In genomic region chr5:100003895-100004294, GRCm38 (mm10) we compare ENCODE assay signal across 27 mouse cellular contexts. TPM values are rescaled to one million over a fixed set of nuclear protein-coding genes. Genes with fewer than 3 reads are reported as not detected.
"Had no signal": no experiment of that assay in that cellular context is flagged by ENCODE, and none has a peak within 500 bp of the region (broad histone marks: within the 10 kb centered on the region; RNA-seq: fewer than 3 reads in every experiment).

No protein-coding gene starts in this region.

- H3K27ac ChIP-seq: heart, adult 2 months; heart, embryonic 13.5 days; heart, embryonic 15.5 days; hindbrain, embryonic 13.5 days; hindbrain, embryonic 15.5 days; hindbrain, postnatal 0 days; kidney, embryonic 15.5 days; kidney, postnatal 0 days; limb, embryonic 13.5 days; limb, embryonic 15.5 days had no signal

- H3K4me2 ChIP-seq: heart, embryonic 11.5 days; heart, embryonic 13.5 days; heart, embryonic 15.5 days; hindbrain, embryonic 13.5 days; hindbrain, embryonic 15.5 days; kidney, embryonic 15.5 days; limb, embryonic 13.5 days; limb, embryonic 15.5 days; liver, embryonic 11.5 days had no signal

- H3K4me1 ChIP-seq: hindbrain, embryonic 13.5 days; hindbrain, embryonic 15.5 days; kidney, embryonic 15.5 days; limb, embryonic 15.5 days had no signal

- H3K36me3 ChIP-seq: heart, embryonic 13.5 days; heart, embryonic 15.5 days; hindbrain, embryonic 13.5 days; hindbrain, embryonic 15.5 days; kidney, embryonic 15.5 days; limb, embryonic 13.5 days; limb, embryonic 15.5 days had no signal

- H3K9me3 ChIP-seq: heart, embryonic 13.5 days; heart, embryonic 15.5 days; hindbrain, embryonic 13.5 days; hindbrain, embryonic 15.5 days; kidney, embryonic 15.5 days; limb, embryonic 13.5 days; limb, embryonic 15.5 days had no signal

- DNase-seq: gastrocnemius, postnatal 14 days; gastrocnemius, postnatal 36 days; heart, adult 2 months; heart, postnatal 14 days; heart, postnatal 36 days; kidney, adult 11 months; kidney, adult 2 months; kidney, adult 9 months; kidney, postnatal 14 days; kidney, postnatal 36 days; layer of hippocampus, adult 9-11 months; layer of hippocampus, postnatal 36 days; left cerebral cortex, postnatal 4 days had no signal

- ATAC-seq: hindbrain, postnatal 0 days; intestine, embryonic 16.5 days had no signal

- H3K9ac ChIP-seq: heart, embryonic 13.5 days; heart, embryonic 15.5 days; hindbrain, embryonic 13.5 days; hindbrain, embryonic 15.5 days; kidney, embryonic 15.5 days; limb, embryonic 13.5 days; limb, embryonic 15.5 days had no signal

- H3K4me3 ChIP-seq: heart, adult 2 months; heart, embryonic 13.5 days; heart, embryonic 15.5 days; hindbrain, embryonic 13.5 days; hindbrain, embryonic 15.5 days; kidney, embryonic 15.5 days; limb, embryonic 13.5 days; limb, embryonic 15.5 days had no signal

- H3K27me3 ChIP-seq: heart, embryonic 15.5 days; hindbrain, embryonic 13.5 days; hindbrain, embryonic 15.5 days; kidney, embryonic 15.5 days; limb, embryonic 13.5 days; limb, embryonic 15.5 days had no signal

RNA-seq across cellular contexts. Expression of gene 4930524J08Rik, which starts 25.0 kb away (rescaled TPM):
- total RNA-seq: gastrocnemius, adult 18-20 months; hematopoietic stem cell, adult 5-6 weeks had no signal
